Mouse (Mus musculus) neural tube, embryonic 15.5 days (tissue): ENCODE data around the gene Hsd17b10. TPM values are rescaled to one million over a fixed set of nuclear protein-coding genes. Genes with fewer than 3 reads are reported as not detected.

Experiments
- ATAC-seq: fragments of 200-750 bp; cut with Nextera tagmentation; 2 replicates; pipeline ENCODE4 v1.8.0; 2017; ENCODE audit warnings: mild to moderate bottlenecking, moderate TSS enrichment, moderate library complexity; ENCODE audit not compliant: low FRiP score
- H3K27ac ChIP-seq: fragments of 300-500 bp; sonication (generic); replicated peaks from 2 replicates; pipeline ENCODE4 v1.5.1; 2015; ENCODE audit warnings: mild to moderate bottlenecking, inconsistent platforms
- H3K27me3 ChIP-seq: fragments of 300-500 bp; sonication (generic); replicated peaks from 2 replicates; pipeline ENCODE4 v1.6.1; 2015; ENCODE audit warnings: inconsistent platforms
- H3K36me3 ChIP-seq: fragments of 300-500 bp; sonication (generic); 2 replicates; pipeline ENCODE4 v1.6.1; 2015; ENCODE audit warnings: inconsistent platforms
- H3K4me1 ChIP-seq: fragments of 300-500 bp; sonication (generic); 2 replicates; pipeline ENCODE4 v1.6.1; 2015; ENCODE audit warnings: inconsistent platforms
- H3K4me2 ChIP-seq: fragments of 300-500 bp; sonication (generic); 2 replicates; pipeline ENCODE4 v1.6.1; 2015; ENCODE audit warnings: inconsistent platforms, mild to moderate bottlenecking, moderate library complexity
- H3K4me3 ChIP-seq: fragments of 300-500 bp; sonication (generic); replicated peaks from 2 replicates; pipeline ENCODE4 v1.5.1; 2015; ENCODE audit warnings: mild to moderate bottlenecking, inconsistent platforms
- H3K9ac ChIP-seq: fragments of 300-500 bp; sonication (generic); replicated peaks from 2 replicates; pipeline ENCODE4 v1.6.1; 2015; ENCODE audit warnings: mild to moderate bottlenecking, inconsistent platforms
- H3K9me3 ChIP-seq: fragments of 300-500 bp; sonication (generic); replicated peaks from 2 replicates; pipeline ENCODE4 v1.6.1; 2016; ENCODE audit warnings: inconsistent platforms
- WGBS: fragments of 180-500 bp; shearing (Covaris S2); methylation state at CpG from one replicate; pipeline ENCODE4 v1.1.7; 2015; ENCODE audit warnings: mixed read lengths; 5-methylcytosine and 5-hydroxymethylcytosine counted together
- polyA plus RNA-seq: library from polyadenylated mRNA; unstranded; fragments of >200 nt; fragmentation: Nextera tagmentation; extraction: Ambion mirVana; gene quantifications from 2 replicates; pipeline ENCODE4 v1.2.1, GENCODE M21; 2015

Gene Hsd17b10
- polyA plus RNA-seq, 1 experiment from 2014 or later, result 123 TPM

- no peak for ATAC-seq
- no peak overlapping the region for H3K4me2 ChIP-seq
- no peak overlapping the region for H3K4me3 ChIP-seq
- no peak overlapping the region for H3K27ac ChIP-seq
- H3K27me3 ChIP-seq, result peaks cover 35% of the 10 kb centered on the region
- H3K9ac ChIP-seq, result no peak overlapping the region
- H3K4me1 ChIP-seq, result no peaks in the 10 kb centered on the region
- H3K9me3 ChIP-seq, result no peaks in the 10 kb centered on the region
- H3K36me3 ChIP-seq, result 0 out of 2 replicates have a peak, but pooled peaks cover 5% of the 10 kb centered on the region
Observed at GRCm38 (mm10) chrX:152047230-152047629, 45.6 kb downstream of the Hsd17b10 start.

GRCm38 (mm10) chrX:152052546-152052945 is 50.9 kb downstream of the Hsd17b10 start:
- WGBS, result 84% methylated on average over 3 of the region's 3 CpGs
- no peaks in the 10 kb centered on the region for H3K9me3 ChIP-seq
- 0 out of 2 replicates have a peak, but pooled peaks cover 3% of the 10 kb centered on the region for H3K36me3 ChIP-seq
- H3K4me2 ChIP-seq, result no peak overlapping the region
- no peaks in the 10 kb centered on the region for H3K4me1 ChIP-seq
- H3K27me3 ChIP-seq, result peaks cover 31% of the 10 kb centered on the region
- H3K27ac ChIP-seq, result no peak overlapping the region
- no peak for ATAC-seq
- no peak overlapping the region for H3K9ac ChIP-seq
- no peak overlapping the region for H3K4me3 ChIP-seq

Other genes starting within 250 kb of the Hsd17b10 start
- 46.8 and 50.9 TPM in 2 replicates for gene Huwe1, start 201.0 kb upstream of the Hsd17b10 start, polyA plus RNA-seq
- 1.4 and 1.8 TPM in 2 replicates for gene Ribc1, start 14.4 kb downstream of the Hsd17b10 start, polyA plus RNA-seq
- gene Smc1a, start 14.6 kb downstream of the Hsd17b10 start, polyA plus RNA-seq, result 69.5 and 81.5 TPM in 2 replicates
- 7.0 and 9.2 TPM in 2 replicates for gene Iqsec2, start 142.4 kb downstream of the Hsd17b10 start, polyA plus RNA-seq
- 27.3 and 29.4 TPM in 2 replicates for gene Kdm5c, start 231.2 kb downstream of the Hsd17b10 start, polyA plus RNA-seq